Mouse (Mus musculus) neural tube, embryonic 12.5 days (tissue): ENCODE data around the gene Gm20388. TPM values are rescaled to one million over a fixed set of nuclear protein-coding genes. Genes with fewer than 3 reads are reported as not detected.
"Not testable (repeated sequence)": the region's sequence is repeated elsewhere in the genome, so short reads cannot be mapped to it uniquely, and the experiment has no call there.

Source experiments
- ATAC-seq: fragments of 200-750 bp; cut with Nextera tagmentation; 2 replicates; pipeline ENCODE4 v1.8.0; 2017; ENCODE audit warnings: low read depth, mild to moderate bottlenecking, moderate TSS enrichment, moderate library complexity; ENCODE audit not compliant: low FRiP score
- H3K27ac ChIP-seq: fragments of 300-500 bp; sonication (generic); 2 replicates; pipeline ENCODE4 v1.5.1; 2016
- H3K27me3 ChIP-seq: fragments of 300-500 bp; sonication (generic); replicated peaks from 2 replicates; pipeline ENCODE4 v1.6.1; 2016; ENCODE audit warnings: mild to moderate bottlenecking
- H3K36me3 ChIP-seq: fragments of 300-500 bp; sonication (generic); 2 replicates; pipeline ENCODE4 v1.6.1; 2016; ENCODE audit warnings: mild to moderate bottlenecking
- H3K4me1 ChIP-seq: fragments of 300-500 bp; sonication (generic); 2 replicates; pipeline ENCODE4 v1.6.1; 2016
- H3K4me2 ChIP-seq: fragments of 300-500 bp; sonication (generic); replicated peaks from 2 replicates; pipeline ENCODE4 v1.6.1; 2016; ENCODE audit warnings: mild to moderate bottlenecking
- H3K4me3 ChIP-seq: fragments of 300-500 bp; sonication (generic); 2 replicates; pipeline ENCODE4 v1.5.1; 2016
- H3K9ac ChIP-seq: fragments of 300-500 bp; sonication (generic); 2 replicates; pipeline ENCODE4 v1.6.1; 2016; ENCODE audit warnings: mild to moderate bottlenecking
- H3K9me3 ChIP-seq: fragments of 300-500 bp; sonication (generic); 2 replicates; pipeline ENCODE4 v1.6.1; 2016; ENCODE audit warnings: mild to moderate bottlenecking
- WGBS: fragments of 180-500 bp; shearing (Covaris S2); methylation state at CpG from one replicate; pipeline ENCODE4 v1.1.7; 2016; 5-methylcytosine and 5-hydroxymethylcytosine counted together
- polyA plus RNA-seq: library from polyadenylated mRNA; unstranded; fragments of >200 nt; fragmentation: Nextera tagmentation; extraction: Ambion mirVana; gene quantifications from 2 replicates; pipeline ENCODE4 v1.2.1, GENCODE M21; 2016

The Gm20388 gene
- polyA plus RNA-seq, 1 experiment from 2014 or later, result not detected

DNA sequence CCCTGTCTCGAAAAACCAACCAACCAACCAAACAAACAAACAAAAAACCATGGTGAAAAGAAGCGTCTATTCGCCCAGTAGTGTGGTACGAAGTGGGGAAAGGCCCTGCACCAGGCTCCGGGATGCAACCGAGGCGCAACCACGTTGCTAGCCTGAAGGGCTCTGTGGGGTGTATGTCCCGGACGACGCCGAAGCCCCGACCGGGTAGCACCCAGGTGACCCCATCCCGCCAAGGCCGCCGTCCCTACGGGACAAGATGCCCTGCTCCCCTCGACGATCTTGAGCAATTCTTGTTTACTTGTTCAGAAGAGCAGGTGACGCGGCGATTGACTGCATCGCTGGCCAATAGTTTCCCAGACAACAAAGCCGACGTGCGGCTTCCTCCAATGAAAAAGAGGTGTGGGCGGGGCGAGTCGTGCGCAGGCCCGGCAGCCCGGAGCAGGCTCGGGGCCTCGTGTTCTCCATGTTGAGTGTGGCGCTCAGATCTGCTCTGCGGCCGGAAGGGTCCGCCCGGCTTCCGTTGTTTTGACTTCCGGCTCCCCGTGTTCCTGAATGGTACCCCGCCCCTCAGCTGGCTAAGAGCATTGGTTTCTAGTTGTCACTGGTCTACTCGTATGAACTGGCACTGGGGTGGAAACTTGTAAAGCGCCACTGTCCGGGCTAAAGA, 1674.7 kb downstream of the Gm20388 start:
- WGBS, result 1% methylated on average over 47 of the region's 47 CpGs
- peaks cover 5% of the 10 kb centered on the region for H3K4me1 ChIP-seq
- H3K27ac ChIP-seq, result no peak overlapping the region
- no peaks in the 10 kb centered on the region for H3K9me3 ChIP-seq
- peak overlapping the region; percentile 51 for H3K4me3 ChIP-seq
- H3K27me3 ChIP-seq, result no peaks in the 10 kb centered on the region
- H3K4me2 ChIP-seq, result peak overlapping the region; percentile 75
- no peaks in the 10 kb centered on the region for H3K36me3 ChIP-seq
- peak; percentile 92 for ATAC-seq
- peak overlapping the region; percentile 61; the same call in 1 of the 2 replicates for H3K9ac ChIP-seq

- no peaks in the 10 kb centered on the region for H3K9me3 ChIP-seq
- H3K27ac ChIP-seq, result no peak overlapping the region
- H3K36me3 ChIP-seq, result peaks cover 6% of the 10 kb centered on the region
- H3K27me3 ChIP-seq, result no peaks in the 10 kb centered on the region
- no peak overlapping the region for H3K9ac ChIP-seq
- H3K4me3 ChIP-seq, result no peak overlapping the region
- 93% methylated on average over 4 of the region's 4 CpGs for WGBS
- peaks cover 24% of the 10 kb centered on the region for H3K4me1 ChIP-seq
- no peak overlapping the region for H3K4me2 ChIP-seq
- no peak for ATAC-seq
Measured at GRCm38 (mm10) chr8:121588750-121589149, 1678.1 kb downstream of the Gm20388 start.

- H3K27me3 ChIP-seq, result no peaks in the 10 kb centered on the region
- H3K4me1 ChIP-seq, result peaks cover 26% of the 10 kb centered on the region
- H3K9me3 ChIP-seq, result no peaks in the 10 kb centered on the region
- H3K4me2 ChIP-seq, result no peak overlapping the region
- peaks cover 11% of the 10 kb centered on the region for H3K36me3 ChIP-seq
- 48% methylated on average over 2 of the region's 2 CpGs for WGBS
- H3K4me3 ChIP-seq, result no peak overlapping the region
- H3K9ac ChIP-seq, result no peak overlapping the region
- ATAC-seq, result no peak
- H3K27ac ChIP-seq, result no peak overlapping the region
Measured at GRCm38 (mm10) chr8:121589205-121589726, 1678.6 kb downstream of the Gm20388 start.

GRCm38 (mm10) chr8:121590203-121591177, 1679.8 kb downstream of the Gm20388 start, which contains the start of gene Map1lc3b:
Gene Map1lc3b, plus strand, starts transcription at chr8:121590361.
- Histone ChIP-seq H3K9me3 (no peaks in the 10 kb centered on the region), H3K4me1 (peaks cover 26% of the 10 kb centered on the region), H3K9ac (peak within 1 kb of the TSS; percentile 87), H3K27me3 (no peaks in the 10 kb centered on the region), H3K4me2 (peak within 1 kb of the TSS; percentile 87), H3K4me3 (peak within 1 kb of the TSS; percentile 96), H3K36me3 (peaks cover 23% of the 10 kb centered on the region), H3K27ac (peak within 1 kb of the TSS; percentile 50; the same call in 1 of the 2 replicates)
- under 1% methylated on average over 94 of the region's 94 CpGs for WGBS
- ATAC-seq, result peak; percentile 92

GRCm38 (mm10) chr8:121591178-121592066, 1680.8 kb downstream of the Gm20388 start:
- 16% methylated on average over 20 of the region's 20 CpGs for WGBS
- Histone ChIP-seq H3K36me3 (peaks cover 32% of the 10 kb centered on the region), H3K4me2 (peak overlapping the region; percentile 87), H3K4me1 (peaks cover 26% of the 10 kb centered on the region), H3K4me3 (peak overlapping the region; percentile 96), H3K9me3 (no peaks in the 10 kb centered on the region), H3K27me3 (no peaks in the 10 kb centered on the region), H3K9ac (peak overlapping the region; percentile 87), H3K27ac (no peak overlapping the region)
- ATAC-seq, result no peak

GRCm38 (mm10) chr8:121593293-121593692, 1682.7 kb downstream of the Gm20388 start:
- Histone ChIP-seq H3K9ac (no peak overlapping the region), H3K36me3 (peaks cover 47% of the 10 kb centered on the region), H3K4me2 (no peak overlapping the region), H3K4me3 (no peak overlapping the region), H3K27ac (no peak overlapping the region), H3K4me1 (peaks cover 26% of the 10 kb centered on the region), H3K9me3 (no peaks in the 10 kb centered on the region), H3K27me3 (no peaks in the 10 kb centered on the region)
- no peak for ATAC-seq
- 95% methylated on average over 5 of the region's 5 CpGs for WGBS

DNA sequence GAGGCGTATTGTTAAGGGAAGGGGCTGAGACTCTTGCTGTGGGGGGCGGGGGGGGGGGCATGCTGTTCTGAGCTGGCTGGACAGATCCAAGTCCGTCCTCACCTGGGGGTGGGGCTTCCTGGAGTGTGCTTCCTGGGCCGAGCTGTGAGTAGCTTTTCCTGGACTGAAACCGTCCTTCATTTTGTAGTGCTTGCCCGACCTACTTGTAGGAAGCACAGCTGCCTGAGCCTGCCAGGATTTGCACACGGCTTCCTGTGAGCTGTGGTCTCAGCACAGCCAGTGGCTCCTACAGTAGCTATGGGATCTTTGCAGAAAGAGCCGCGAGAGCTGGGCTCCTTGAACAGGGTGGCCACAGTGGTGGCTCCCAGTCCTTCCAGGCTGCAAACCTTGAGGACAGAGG, 1683.3 kb downstream of the Gm20388 start:
- Histone ChIP-seq H3K27ac (no peak overlapping the region), H3K4me3 (no peak overlapping the region), H3K4me1 (peaks cover 26% of the 10 kb centered on the region), H3K36me3 (peaks cover 49% of the 10 kb centered on the region), H3K9ac (no peak overlapping the region), H3K9me3 (no peaks in the 10 kb centered on the region), H3K4me2 (no peak overlapping the region), H3K27me3 (no peaks in the 10 kb centered on the region)
- ATAC-seq, result no peak
- 82% methylated on average over 9 of the region's 9 CpGs for WGBS

DNA sequence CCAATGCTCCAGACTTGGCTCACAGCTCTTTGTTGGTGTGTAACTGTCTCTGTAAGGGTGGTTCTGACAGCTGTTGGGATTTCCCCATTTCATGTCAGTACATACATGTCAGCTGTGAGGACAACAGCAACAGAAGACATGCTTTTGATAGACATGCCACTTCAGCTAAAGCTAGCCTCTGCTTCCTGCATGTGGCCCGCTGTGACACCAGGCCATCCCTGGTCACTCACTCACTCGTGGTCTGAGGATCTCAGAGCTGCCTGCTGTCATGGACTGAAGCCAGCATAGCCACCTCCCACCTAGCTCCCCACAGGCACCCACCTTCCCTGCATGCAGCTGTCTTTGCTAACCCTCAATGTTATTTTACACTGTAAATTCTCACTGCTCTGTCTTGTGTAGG, 1686.9 kb downstream of the Gm20388 start:
- 74% methylated on average over 2 of the region's 2 CpGs for WGBS
- ATAC-seq, result not testable (repeated sequence)
- H3K36me3 ChIP-seq, result peaks cover 80% of the 10 kb centered on the region

DNA sequence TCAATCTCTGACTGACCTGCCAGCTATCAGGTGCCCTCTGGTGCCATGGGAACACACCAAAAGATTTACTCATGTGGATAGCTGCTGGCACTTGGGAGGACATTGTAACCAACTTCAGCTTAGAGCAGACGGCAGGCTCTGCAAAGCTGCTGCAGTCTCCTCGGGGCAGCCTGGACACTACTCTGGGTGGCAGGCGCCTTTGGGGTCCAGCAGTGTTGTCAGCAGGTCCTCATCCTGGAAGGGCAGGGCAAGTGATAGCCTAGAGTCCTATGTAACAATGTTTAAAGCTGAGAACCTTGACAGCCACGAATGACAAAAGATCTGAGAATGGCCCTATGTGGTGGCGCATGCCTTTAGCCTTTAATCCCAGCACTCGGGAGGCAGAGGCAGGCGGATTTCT, 1687.5 kb downstream of the Gm20388 start:
- 87% methylated on average over 7 of the region's 7 CpGs for WGBS
- no peak overlapping the region for H3K4me2 ChIP-seq
- ATAC-seq, result no peak
- no peaks in the 10 kb centered on the region for H3K27me3 ChIP-seq
- H3K4me3 ChIP-seq, result no peak overlapping the region
- no peaks in the 10 kb centered on the region for H3K9me3 ChIP-seq
- H3K27ac ChIP-seq, result no peak overlapping the region
- peaks cover 80% of the 10 kb centered on the region for H3K36me3 ChIP-seq
- peaks cover 6% of the 10 kb centered on the region for H3K4me1 ChIP-seq
- H3K9ac ChIP-seq, result no peak overlapping the region

More for the DNA sequence above, 1686.9 kb downstream of the Gm20388 start:
- not testable (repeated sequence) for H3K27ac ChIP-seq, H3K27me3 ChIP-seq, H3K4me1 ChIP-seq, H3K9me3 ChIP-seq, H3K4me3 ChIP-seq, H3K4me2 ChIP-seq, H3K9ac ChIP-seq

- Histone ChIP-seq H3K36me3 (peaks cover 77% of the 10 kb centered on the region), H3K9ac (no peak overlapping the region), H3K27me3 (no peaks in the 10 kb centered on the region), H3K4me2 (no peak overlapping the region), H3K27ac (no peak overlapping the region), H3K4me1 (0 out of 2 replicates have a peak, but pooled peaks cover under 1% of the 10 kb centered on the region), H3K4me3 (no peak overlapping the region), H3K9me3 (no peaks in the 10 kb centered on the region)
- WGBS, result 39% methylated on average over 7 of the region's 7 CpGs
- ATAC-seq, result no peak
Measured at GRCm38 (mm10) chr8:121598892-121599291, 1688.3 kb downstream of the Gm20388 start.

GRCm38 (mm10) chr8:121599842-121600241, 1689.2 kb downstream of the Gm20388 start:
- whole genome bisulfite sequencing, result 91% methylated on average over 14 of the region's 14 CpGs
- no peak for ATAC-seq
- Histone ChIP-seq H3K4me2 (no peak overlapping the region), H3K27me3 (no peaks in the 10 kb centered on the region), H3K4me3 (no peak overlapping the region), H3K9ac (no peak overlapping the region), H3K27ac (no peak overlapping the region), H3K9me3 (no peaks in the 10 kb centered on the region), H3K4me1 (no peaks in the 10 kb centered on the region), H3K36me3 (peaks cover 77% of the 10 kb centered on the region)
